Mouse (Mus musculus): Measurements from ENCODE around the gene Ank.
"Not testable (repeated sequence)": the region's sequence is repeated elsewhere in the genome, so short reads cannot be mapped to it uniquely, and the experiment has no call there.

Gene Ank

GRCm38 (mm10) chr15:27466131-27467080, at the start of gene Ank:
TSS of gene Ank (plus strand) at chr15:27466677.
- peak; percentile 82 to 90 for DNase-seq

DNA sequence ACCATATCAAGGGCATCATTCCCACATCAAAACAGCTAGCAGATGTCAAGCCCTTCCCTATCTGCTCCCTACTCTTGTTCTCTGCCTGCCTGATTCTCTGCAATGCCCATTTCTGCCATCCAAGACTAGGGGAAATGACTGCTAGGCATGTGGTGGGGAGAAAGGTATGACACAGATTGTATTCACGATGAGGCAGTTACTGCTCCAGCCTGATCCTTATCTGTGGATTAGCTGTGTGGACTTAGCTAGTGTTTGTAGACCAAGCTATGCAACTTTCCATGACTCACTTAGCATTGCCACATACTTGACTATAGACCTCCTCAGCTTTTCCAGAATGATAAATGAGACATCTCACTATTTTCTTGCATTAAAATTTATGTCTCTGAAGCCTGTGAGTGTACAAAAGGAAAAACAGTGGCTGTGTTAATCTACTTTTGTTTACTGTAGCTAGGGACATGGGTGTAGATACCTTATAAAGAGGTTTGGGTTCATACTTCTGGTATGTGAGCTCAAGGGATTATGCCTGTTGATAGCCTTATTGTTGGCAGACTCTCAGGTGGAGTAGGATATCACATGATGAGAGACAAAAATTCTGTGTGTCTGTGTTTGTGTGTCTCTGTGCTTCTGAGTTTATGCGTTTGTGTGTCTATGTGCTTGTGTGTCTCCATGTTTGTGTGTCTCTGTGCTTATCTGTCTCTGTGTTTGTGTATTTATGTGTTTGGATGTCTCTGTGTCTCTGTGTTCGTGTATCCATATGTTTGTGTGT, 47.7 kb upstream of the Ank start:
- no peak for DNase-seq

- no peak for DNase-seq
Observed at GRCm38 (mm10) chr15:27421531-27421930, 44.9 kb upstream of the Ank start.

- no peak for DNase-seq
Observed at GRCm38 (mm10) chr15:27427581-27427980, 38.9 kb upstream of the Ank start.

GRCm38 (mm10) chr15:27430241-27430640, 36.2 kb upstream of the Ank start:
- no peak for DNase-seq

- no peak for DNase-seq
Observed at GRCm38 (mm10) chr15:27432851-27433615, 33.4 kb upstream of the Ank start.

- no peak for DNase-seq
Observed at GRCm38 (mm10) chr15:27435409-27435808, 31.1 kb upstream of the Ank start.

DNA sequence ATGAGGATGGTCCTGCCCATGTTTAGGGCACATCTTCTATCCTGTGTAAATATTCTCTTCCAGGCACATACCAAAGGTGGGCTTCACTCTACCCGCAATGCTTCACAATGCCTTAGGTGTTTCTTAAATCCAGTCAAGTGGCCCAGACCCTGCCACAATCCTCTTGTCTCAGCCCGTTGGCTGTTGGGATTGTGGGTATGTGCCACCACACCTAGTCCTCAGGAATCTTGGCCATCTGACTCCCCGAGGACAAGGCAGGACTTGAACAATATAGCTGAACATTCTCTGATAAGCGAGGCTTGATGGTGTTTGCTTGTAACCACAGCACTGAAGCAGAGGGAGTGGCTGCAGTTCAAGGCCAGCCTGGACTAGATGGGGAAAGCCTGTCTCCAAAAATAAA, 30.3 kb upstream of the Ank start:
- DNase-seq, result no peak

DNA sequence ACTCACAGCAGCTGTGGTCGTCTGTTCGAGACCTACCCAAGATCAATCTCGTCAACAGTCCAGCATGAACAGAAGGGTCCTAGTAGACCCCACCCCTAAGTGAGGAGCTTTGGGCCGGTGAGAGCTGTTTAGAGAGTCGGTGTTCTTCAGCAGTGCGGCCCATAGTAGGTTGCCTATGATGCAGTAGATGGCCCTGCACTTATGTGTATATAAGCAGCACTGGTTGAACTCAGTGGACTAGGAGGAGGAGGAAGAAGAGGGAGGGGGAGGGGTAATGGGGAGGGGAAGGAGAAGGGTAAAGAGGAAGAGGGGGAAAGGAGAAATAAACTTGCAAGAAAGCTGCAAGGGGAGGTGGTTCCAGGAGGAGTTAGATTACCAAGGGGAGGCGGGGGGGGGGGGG, 25.4 kb upstream of the Ank start:
- no peak for DNase-seq

DNA sequence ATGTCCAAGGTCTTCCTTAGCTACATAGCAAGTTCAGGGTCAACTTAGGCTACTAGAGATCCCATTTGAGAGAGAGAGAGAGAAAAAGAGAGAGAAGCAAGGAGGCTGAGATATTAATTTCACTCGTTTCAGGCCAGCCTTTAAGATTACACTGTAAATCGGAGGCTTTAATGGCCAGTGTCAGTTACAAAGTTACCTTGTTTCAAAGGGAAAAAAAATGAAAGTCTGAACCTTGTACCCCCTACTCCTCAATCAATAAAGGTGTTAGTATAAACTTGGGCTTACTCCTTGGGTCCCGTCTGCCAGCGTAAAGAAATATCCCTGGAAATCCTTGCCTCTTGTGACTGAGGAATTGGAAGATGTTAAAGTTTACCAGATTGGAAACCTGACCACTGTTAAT, 24.9 kb upstream of the Ank start:
- no peak for DNase-seq

DNA sequence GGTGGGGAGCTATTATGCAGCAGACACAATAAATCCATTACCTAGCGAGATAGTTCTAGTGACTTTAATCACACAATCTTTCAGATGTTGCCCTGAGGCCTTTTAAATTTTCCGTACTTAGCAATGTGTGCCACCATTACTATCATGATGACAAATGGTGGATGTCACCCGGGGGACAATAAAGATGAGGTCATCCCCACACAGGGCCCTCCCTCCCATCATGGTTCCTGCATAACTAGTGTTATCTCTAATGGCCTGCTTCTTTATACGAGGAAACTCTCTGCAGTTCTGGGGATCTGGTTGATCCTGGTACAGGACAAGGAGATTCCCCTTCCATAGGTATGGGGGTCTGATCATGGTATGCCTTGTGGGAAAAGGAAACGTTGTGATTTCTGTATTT, 24.5 kb upstream of the Ank start:
- DNase-seq, result no peak

- DNase-seq, result no peak
Observed at GRCm38 (mm10) chr15:27444772-27445347, 21.6 kb upstream of the Ank start.

DNA sequence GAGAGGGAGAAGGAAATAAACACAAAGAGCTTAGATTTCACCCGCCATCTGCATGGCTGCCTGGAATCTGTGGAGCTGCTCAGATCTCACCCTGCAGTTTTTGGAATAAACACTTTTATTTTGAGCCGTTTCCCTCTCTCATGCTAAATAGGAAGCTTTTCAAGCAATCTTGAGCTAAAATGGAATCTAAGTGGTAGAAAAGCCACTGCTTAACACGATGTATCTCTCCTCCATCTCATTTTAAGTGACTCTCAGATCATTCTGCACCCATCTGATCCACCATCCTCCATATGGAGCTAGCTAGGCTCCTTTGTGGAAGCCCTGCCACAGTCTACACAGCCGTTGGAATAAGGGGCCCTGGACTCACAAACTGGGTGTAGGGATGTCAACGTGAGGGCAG, 15.8 kb upstream of the Ank start:
- no peak for DNase-seq

GRCm38 (mm10) chr15:27451760-27452159, 14.7 kb upstream of the Ank start:
- no peak for DNase-seq

GRCm38 (mm10) chr15:27452496-27452895, 14.0 kb upstream of the Ank start:
- DNase-seq, result no peak

GRCm38 (mm10) chr15:27457001-27457400, 9.5 kb upstream of the Ank start:
- no peak for DNase-seq

GRCm38 (mm10) chr15:27459781-27460180, 6.7 kb upstream of the Ank start:
- not testable (repeated sequence) for DNase-seq

DNA sequence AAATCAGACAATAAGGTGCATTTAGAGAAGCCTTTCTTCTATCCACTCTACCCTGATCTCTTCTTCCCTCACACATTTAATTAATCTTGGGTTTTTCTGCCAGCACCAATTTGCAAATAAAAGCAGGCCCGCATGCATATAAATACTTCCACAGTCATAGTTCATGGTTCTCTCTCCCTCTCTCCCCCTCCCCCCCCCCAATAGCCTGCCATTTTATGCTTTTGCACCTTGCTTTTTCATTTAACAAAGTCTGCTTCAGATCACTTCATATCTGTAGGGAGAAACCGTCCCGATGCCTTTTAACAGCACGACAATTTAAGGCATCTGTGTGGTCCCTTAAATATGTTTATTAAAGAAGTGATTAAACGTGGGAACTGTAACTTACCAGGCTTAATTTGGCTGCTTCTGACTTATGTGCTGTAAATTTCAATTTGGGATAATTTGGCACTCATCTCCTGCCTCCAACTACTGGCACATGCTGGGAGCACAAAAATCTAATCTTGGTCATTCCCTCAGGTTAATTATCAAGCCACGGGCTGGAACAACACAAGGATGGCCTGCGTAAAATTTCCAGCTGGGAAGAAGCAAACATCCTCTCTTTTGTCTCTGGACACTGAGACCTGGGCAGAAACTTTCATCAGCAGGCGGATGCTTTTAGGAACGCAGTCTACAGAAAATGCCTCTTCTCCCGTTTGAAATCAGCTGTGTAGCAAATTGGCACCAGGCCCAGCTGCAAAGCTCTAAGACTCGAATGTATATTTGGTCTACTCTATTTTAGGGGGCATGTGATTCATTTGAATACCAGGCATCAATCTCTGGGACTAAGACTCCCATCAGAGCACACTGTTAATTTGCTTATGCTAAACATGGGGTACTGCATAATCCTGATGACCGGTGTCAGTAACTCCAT, 4.9 kb upstream of the Ank start:
- DNase-seq, result no peak

DNA sequence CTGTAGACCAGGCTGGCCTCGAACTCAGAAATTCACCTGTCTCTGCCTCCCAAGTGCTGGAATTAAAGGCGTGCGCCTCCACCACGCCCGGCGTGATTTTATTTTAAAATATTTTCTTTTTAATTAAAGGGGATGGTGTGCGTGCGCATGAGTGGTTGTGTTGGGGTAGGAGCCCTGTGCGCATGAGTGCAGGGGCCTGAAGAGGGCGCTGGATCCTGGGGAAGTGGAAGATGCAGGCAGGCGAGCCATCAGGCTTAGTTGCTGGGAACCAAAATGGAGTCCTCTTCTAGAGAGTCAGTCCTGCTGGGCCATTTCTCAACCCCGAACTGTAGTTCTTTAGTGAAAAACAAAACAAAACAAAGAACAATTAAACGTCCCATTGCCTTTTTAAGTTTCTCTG, 2.6 kb upstream of the Ank start:
- no peak for DNase-seq

- peak; percentile 67 for DNase-seq
Observed at GRCm38 (mm10) chr15:27465391-27466005, 979 bp upstream of the Ank start.

GRCm38 (mm10) chr15:27467081-27467491, 609 bp downstream of the Ank start:
- DNase-seq, result no peak

All from cerebellum, postnatal 14 days (tissue).